Mouse (Mus musculus): Measurements from ENCODE around the gene Fam166b. TPM values are rescaled to one million over a fixed set of nuclear protein-coding genes. Genes with fewer than 3 reads are reported as not detected.

Fam166b gene
- not detected for polyA plus RNA-seq (2017; shearing (Covaris generic))

GRCm38 (mm10) chr4:43428946-43429345 is at the start of gene Fam166b:
Gene Fam166b, minus strand, starts transcription at chr4:43429134.
- no peak for ATAC-seq

DNA sequence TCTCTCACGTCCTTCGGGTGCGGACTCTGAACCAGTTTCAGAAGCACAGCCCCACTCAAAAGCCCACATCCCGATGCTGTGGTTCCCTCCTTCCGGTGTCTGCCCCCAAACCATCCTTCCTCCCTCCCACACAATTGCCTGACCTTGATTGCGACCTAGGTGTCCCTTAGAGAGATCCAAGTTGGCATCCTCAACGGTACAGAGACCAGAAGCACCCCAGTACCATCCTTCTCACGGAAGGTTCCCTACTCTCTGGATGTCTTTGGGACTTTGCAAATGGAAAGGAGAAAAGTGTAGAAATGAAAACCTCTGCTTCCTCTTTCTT is 49.6 kb upstream of the Fam166b start:
- peak; percentile 61 for ATAC-seq

DNA sequence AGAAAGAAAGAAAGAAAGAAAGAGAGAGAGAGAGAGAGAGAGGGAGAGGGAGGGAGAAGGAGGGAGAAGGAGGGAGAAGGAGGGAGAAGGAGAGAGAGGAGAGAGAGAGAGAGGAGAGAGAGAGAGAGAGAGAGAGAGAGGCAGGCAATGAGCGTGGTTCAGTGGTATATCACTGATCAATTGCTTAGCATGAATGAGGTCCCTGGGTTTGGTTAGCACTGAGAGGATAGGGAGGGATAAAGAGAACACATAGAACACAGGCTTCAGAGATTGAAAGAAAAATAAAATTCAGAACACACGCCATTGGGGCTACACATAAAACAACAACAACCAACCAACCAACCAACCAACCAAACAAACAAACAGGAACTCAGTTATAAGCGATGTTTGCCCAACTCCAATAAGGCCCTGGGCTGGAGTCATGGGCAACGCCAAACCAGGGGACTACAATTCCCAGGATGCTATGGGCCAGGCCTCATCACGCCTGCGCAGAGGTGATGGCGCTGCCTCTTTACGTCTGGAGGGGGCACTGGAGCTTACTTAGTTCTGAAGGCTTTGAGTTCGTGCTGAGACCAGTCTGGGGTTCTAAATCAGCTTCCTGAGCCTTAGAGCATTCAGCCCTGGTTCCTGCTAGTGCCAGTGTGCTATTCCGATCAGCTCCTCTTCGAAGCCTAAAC is 49.1 kb upstream of the Fam166b start:
- peak; percentile 53 for ATAC-seq

- ATAC-seq = no peak
Observed at GRCm38 (mm10) chr4:43476604-43477003, 47.7 kb upstream of the Fam166b start.

GRCm38 (mm10) chr4:43473636-43474035 is 44.7 kb upstream of the Fam166b start:
- no peak for ATAC-seq

- ATAC-seq = no peak
Observed at GRCm38 (mm10) chr4:43470301-43470700, 41.4 kb upstream of the Fam166b start.

DNA sequence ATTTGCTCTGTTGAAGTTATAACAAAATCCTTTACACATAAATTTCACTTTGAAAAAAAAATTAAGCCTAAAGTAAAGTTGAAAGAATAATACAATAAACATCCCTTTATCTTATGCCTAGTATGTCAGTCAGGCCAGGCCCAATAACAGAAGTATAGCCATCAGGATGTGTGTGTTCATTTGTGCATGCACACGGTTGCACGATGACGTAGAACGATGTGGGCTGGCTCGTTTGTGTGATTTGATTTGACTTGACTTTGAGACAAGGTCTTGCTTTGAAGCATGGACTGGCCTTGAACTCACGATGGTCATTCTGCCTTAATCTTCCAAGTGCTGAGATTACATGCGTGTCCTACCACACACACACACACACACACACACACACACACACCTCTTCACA is 37.9 kb upstream of the Fam166b start:
- ATAC-seq = no peak

DNA sequence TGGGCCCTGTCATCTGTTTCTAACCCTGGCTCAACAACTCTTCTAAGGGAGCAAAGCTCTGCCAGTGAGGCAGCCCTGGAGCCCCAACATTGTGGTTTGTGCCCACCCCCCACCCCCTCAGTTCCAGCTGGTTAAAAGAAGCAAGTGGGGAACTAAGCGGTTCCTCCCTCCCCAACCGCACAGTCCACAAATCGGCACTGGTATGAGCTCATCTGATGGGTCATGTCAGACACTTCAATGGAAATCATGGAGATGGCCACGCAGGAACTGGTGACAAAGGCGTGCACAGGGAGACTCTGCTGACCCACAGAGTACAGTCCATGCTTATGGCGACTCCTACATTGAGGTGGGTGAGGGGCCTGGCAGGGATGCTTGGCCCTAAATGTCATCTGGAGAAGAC is 37.0 kb upstream of the Fam166b start:
- no peak for ATAC-seq

- ATAC-seq = no peak
Observed at GRCm38 (mm10) chr4:43463102-43463501, 34.2 kb upstream of the Fam166b start.

GRCm38 (mm10) chr4:43457124-43457523 is 28.2 kb upstream of the Fam166b start:
- peak; percentile 10 for ATAC-seq

DNA sequence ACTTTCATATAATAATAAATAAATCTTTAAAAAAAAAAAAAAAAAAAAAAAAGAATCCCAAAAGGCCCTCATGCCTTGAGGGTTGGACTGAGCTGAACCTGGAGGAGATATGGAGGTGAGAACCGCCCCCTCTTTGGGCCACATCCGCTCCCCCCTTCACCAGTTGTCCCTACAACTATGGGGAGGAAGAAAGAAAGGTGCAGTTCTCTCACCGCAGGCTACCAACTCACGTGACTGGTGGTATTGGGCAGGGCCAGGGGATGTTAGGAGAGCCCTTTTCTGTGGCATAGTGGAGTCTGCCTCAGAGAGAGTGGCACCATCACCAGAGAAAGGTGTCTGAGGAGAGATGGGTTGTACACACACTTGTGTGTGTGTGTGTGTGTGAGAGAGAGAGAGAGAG is 27.5 kb upstream of the Fam166b start:
- ATAC-seq = peak; percentile 87

DNA sequence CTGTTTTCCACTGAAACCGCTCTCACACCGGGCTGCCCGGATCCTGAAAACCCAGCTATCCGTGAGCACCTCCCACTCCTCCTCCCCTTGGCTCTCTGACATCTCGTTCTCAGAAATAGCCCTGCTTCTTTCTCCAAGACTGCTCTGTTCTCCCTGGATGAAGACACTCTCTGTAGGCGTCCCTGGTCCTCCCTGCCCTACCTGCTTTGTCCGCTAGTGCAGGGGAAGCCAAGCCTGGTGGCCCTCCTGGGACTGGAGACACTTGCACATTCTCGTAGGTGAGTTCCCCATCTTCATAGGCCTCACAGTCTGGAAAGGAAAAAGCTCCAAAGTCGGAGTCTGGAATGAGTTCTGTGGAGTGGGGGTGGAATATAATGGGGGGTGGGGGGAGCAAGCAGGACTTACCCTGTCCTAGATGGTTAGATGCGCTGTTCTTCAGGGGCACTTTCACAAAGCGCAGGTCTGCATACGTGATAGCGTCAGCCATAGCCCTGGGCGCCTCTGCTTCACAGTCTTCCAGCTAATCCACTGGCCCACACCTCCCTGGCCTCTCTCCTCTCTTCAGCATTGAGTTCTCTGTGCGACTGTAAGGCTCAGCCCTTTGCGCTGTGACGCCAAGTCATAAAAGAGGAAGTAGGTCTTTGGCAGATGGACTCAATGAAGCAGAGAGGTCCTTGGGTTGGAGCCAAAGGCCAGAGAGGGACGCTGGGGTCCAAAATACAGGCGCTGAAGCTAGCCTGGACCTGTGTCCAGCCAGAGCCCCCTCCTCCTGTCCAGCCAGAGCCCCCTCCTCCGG is 25.3 kb upstream of the Fam166b start, which contains the start of gene Cd72:
Gene Cd72 (minus strand): TSS at position 588 of the 796 bp plus-strand sequence.
- ATAC-seq = peak; percentile 22

DNA sequence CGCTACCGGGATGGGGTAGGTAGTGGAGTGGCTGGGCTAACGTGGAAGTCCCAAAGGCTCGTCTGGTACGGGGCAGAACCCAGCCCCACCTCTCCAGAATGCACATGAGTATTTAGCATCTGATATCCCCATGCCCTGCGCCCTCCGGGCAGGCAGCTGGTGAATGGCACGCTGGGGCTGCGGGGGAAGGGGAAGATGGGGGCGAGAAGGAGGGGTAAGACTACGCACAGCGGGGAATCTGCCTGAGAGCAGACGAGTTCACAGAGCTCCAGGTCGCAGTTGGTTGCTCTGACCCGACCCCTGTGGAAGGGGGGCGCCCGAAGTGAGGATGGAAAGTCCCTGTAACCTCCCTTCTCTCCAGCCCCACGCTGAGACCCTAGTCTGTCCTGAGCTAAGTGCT is 24.5 kb upstream of the Fam166b start:
- no peak for ATAC-seq

DNA sequence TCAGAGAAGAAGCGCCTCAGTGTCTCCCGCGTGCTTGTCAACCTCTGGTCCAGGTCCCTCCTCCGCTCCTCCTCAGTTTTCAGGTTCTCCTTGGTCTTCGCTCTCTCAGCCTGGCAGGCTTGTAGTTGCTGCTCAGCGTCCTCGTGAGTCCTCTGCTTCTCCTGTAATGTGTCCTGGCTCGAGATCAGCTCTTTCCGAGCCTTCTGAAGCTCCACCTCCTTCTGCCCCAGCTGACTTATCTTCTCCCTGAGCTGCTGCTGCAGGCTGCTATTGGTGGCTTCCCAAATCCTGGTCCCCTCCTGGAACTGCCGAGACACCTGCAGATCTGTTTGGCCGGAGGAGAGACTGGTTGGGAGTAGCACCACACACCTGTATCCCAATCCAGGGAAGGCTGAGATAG is 23.4 kb upstream of the Fam166b start:
- ATAC-seq = no peak

- no peak for ATAC-seq
Observed at GRCm38 (mm10) chr4:43448554-43448953, 19.6 kb upstream of the Fam166b start.

GRCm38 (mm10) chr4:43447251-43447650 is 18.3 kb upstream of the Fam166b start:
- ATAC-seq = no peak

- no peak for ATAC-seq
Observed at GRCm38 (mm10) chr4:43443511-43443910, 14.6 kb upstream of the Fam166b start.

GRCm38 (mm10) chr4:43442456-43443361 is 13.8 kb upstream of the Fam166b start:
- peak; percentile 12 for ATAC-seq

DNA sequence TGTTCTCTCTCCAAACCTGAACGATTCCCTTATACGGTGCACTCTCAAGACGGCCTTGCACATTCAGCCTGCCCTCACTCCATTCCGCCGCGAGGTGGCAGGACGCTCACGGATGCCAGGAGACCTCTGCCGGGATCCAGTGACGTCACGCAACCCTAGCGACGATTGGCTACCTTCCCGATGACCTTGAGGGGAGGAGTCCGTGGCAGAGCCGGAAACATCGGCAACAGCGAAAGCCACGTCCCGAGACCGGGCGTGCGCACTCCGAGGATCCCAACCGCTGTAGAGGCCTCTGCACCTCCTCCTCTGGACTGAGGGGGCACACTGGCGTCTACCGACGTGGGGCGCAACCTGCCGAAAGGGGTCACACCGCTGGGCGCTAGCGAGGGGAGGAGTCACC is 13.1 kb upstream of the Fam166b start:
- peak; percentile 91 for ATAC-seq

DNA sequence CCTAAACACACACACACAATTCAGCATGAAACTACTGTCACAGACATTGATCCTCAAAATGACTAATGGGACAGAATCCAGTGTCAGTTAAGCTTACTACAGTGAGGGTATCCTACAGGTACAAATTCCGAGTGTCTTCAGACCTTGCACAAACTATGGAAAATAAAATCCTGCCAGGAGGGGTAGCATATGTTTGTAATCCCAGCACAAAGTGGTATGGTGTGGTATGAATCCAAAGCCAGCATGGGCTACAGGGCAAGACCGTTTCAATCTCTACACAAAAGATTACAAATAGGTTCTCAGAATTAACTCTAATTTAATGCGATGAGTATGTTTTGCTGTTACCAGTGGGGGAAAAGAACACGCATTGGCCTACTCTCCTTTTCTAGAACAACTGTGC is 12.7 kb upstream of the Fam166b start, which contains the start of gene Tesk1:
Gene Tesk1 (plus strand): TSS at position 301 of the 400 bp plus-strand sequence.
- no peak for ATAC-seq

DNA sequence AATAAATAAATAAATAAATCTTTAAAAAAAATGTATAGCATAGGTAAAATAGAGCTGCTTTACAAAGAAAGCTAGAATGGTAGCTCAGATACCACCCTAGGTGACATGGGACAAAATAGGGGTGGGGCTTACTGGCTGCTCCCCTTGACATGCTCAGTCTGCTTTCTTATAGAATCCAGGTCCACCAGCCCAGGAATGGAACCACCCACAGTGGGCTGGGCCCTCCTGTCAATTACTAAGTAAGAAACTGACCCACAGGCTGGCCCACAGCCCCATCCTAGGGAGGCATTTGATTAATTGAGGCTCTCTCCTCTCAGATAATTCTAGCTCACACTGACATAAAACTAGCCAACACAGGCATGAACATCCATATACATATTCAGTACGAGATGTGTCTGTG is 3.9 kb upstream of the Fam166b start:
- no peak for ATAC-seq

DNA sequence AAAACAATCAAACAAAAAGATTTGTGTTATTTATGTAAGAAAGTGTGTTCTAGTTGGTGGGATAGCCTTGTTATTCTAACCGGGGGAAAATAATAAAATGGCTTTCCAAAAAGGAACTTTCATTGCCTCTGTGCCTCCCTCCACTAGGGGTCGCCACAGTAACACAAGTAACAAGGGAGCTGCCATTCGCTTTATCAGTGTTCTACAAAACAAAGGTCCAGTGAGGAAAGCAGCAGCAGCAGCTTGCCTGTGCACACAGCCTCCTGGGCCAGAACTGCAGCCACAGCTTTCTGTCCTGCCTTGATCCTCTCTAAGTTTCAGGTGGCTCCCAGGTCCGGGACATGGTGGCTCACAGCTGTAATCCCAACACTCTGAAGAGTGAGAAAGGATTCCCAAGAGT is 2.8 kb upstream of the Fam166b start:
- peak; percentile 34 for ATAC-seq
